Mouse (Mus musculus): ENCODE measurements around the gene Gal3st2b. TPM values are rescaled to one million over a fixed set of nuclear protein-coding genes. Genes with fewer than 3 reads are reported as not detected.
A peak's percentile ranks its signal among the peaks of the same experiment; 100 is the strongest.
"Not testable (repeated sequence)": the region's sequence is repeated elsewhere in the genome, so short reads cannot be mapped to it uniquely, and the experiment has no call there.

The Gal3st2b gene
- polyA plus RNA-seq, 1 experiment from 2014 or later = not detected

DNA sequence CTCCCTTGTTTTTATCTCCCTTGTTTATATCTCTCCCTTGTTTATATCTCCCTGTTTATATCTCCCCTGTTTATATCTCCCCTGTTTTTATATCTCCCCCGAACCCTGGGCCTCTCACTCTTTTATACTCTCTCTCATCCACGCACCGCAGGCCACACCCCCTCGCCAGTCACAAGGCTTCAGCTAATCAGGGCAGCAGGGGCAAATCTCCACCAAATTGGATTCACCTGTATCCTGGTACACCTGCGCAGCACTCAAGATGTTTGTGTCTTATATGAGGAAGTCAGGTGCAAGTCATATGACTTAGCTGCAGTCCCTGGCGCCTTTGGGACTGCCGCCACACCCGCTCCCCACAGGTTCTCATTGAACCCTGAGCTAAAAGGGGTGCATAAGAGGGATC, 72.1 kb downstream of the Gal3st2b start, which contains the start of gene Gal3st2c:
TSS of gene Gal3st2c (plus strand) at position 301 of the 400 bp plus-strand sequence.
- H3K4me1 ChIP-seq; H3K36me3 ChIP-seq; H3K27me3 ChIP-seq (replicated peaks); H3K4me2 ChIP-seq; H3K9me3 ChIP-seq (replicated peaks); H3K9ac ChIP-seq; ATAC-seq; H3K4me3 ChIP-seq; H3K27ac ChIP-seq: not testable (repeated sequence)
- WGBS (ENCODE audit: insufficient replicate concordance) = 67% methylated on average over 7 of the region's 8 CpGs

- 14% methylated on average over 2 of the region's 2 CpGs for WGBS (ENCODE audit: insufficient replicate concordance)
Observed at GRCm38 (mm10) chr1:93991068-93991467, 73.0 kb downstream of the Gal3st2b start.

DNA sequence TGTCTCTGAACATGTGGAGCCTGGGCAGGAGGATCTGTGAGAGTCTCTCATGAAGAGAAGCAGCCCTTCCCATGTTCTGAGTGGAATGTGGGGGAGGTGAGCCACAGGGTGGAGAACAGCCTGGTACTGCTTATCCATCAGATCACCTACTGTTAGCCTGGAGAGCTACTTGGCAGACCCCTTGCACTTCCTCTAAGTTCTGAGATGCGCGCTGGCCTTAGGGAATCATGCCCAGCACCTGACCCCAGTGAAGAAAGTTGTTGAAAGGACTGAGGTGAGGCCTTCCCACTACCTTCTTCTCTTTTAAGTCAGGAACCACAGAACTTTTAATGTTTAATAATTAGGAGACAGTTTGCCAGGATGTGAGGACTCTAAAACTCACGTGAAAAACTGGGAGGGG, 73.4 kb downstream of the Gal3st2b start:
- H3K9me3 ChIP-seq (replicated peaks); H3K36me3 ChIP-seq; H3K4me3 ChIP-seq; H3K27me3 ChIP-seq (replicated peaks); H3K4me2 ChIP-seq; ATAC-seq; H3K4me1 ChIP-seq; H3K27ac ChIP-seq; H3K9ac ChIP-seq: not testable (repeated sequence)
- WGBS (ENCODE audit: insufficient replicate concordance) = 52% methylated on average over 3 of the region's 3 CpGs

More at GRCm38 (mm10) chr1:93991068-93991467, 73.0 kb downstream of the Gal3st2b start:
- not testable (repeated sequence) for H3K4me2 ChIP-seq; H3K9ac ChIP-seq; H3K27ac ChIP-seq; H3K4me3 ChIP-seq; H3K9me3 ChIP-seq (replicated peaks); H3K27me3 ChIP-seq (replicated peaks); H3K4me1 ChIP-seq; H3K36me3 ChIP-seq
- peak; percentile 21; the same call in 1 of the 2 replicates for ATAC-seq

Other genes with a start within 250 kb of the Gal3st2b start
- gene Bok, start 232.7 kb upstream of the Gal3st2b start, polyA plus RNA-seq (2016; fragmentation: Nextera tagmentation; extraction: Ambion mirVana) = 8.7 TPM in 2 replicates
- gene Atg4b, start 166.8 kb upstream of the Gal3st2b start, polyA plus RNA-seq (2016; fragmentation: Nextera tagmentation; extraction: Ambion mirVana) = 75.0 and 87.6 TPM in 2 replicates
- gene Thap4, start 163.4 kb upstream of the Gal3st2b start, polyA plus RNA-seq (2016; fragmentation: Nextera tagmentation; extraction: Ambion mirVana) = 19.3 and 22.2 TPM in 2 replicates
- 197 and 199 TPM in 2 replicates for gene Dtymk, start 116.4 kb upstream of the Gal3st2b start, polyA plus RNA-seq (2016; fragmentation: Nextera tagmentation; extraction: Ambion mirVana)
- 15.5 and 17.1 TPM in 2 replicates for gene Ing5, start 114.3 kb upstream of the Gal3st2b start, polyA plus RNA-seq (2016; fragmentation: Nextera tagmentation; extraction: Ambion mirVana)
- 7.6 and 8.0 TPM in 2 replicates for gene D2hgdh, start 93.4 kb upstream of the Gal3st2b start, polyA plus RNA-seq (2016; fragmentation: Nextera tagmentation; extraction: Ambion mirVana)
- gene Gal3st2, start 57.0 kb upstream of the Gal3st2b start, polyA plus RNA-seq (2016; fragmentation: Nextera tagmentation; extraction: Ambion mirVana) = not detected in 2 replicates
- not detected in 2 replicates for gene Gal3st2c, start 72.2 kb downstream of the Gal3st2b start, polyA plus RNA-seq (2016; fragmentation: Nextera tagmentation; extraction: Ambion mirVana)
- gene Neu4, start 102.1 kb downstream of the Gal3st2b start, polyA plus RNA-seq (2016; fragmentation: Nextera tagmentation; extraction: Ambion mirVana) = not detected in 2 replicates
- gene Pdcd1, start 134.2 kb downstream of the Gal3st2b start, polyA plus RNA-seq (2016; fragmentation: Nextera tagmentation; extraction: Ambion mirVana) = not detected in 2 replicates